Mouse (Mus musculus): ENCODE results near the gene Cabp1. TPM values are rescaled to one million over a fixed set of nuclear protein-coding genes. Genes with fewer than 3 reads are reported as not detected.

The Cabp1 gene
- polyA plus RNA-seq, 1 experiment from 2014 or later, result 5.3 TPM

GRCm38 (mm10) chr5:115144471-115144870, 49.7 kb downstream of the Cabp1 start:
- H3K27me3 ChIP-seq (ENCODE audit: control insufficient read depth, insufficient read depth, low read depth, low read length), result no peaks in the 10 kb centered on the region
- no peak overlapping the region for H3K27ac ChIP-seq (ENCODE audit: low read length)
- H3K9me3 ChIP-seq (replicated peaks; ENCODE audit: control insufficient read depth, low read length, poor library complexity, severe bottlenecking), result no peaks in the 10 kb centered on the region
- 78% methylated on average over 6 of the region's 6 CpGs for WGBS
- H3K4me1 ChIP-seq (ENCODE audit: control insufficient read depth, insufficient read depth, low read length), result no peaks in the 10 kb centered on the region; the same call in 1 of the 2 replicates
- no peak overlapping the region for H3K4me3 ChIP-seq (ENCODE audit: low read depth, low read length)
- no peak for ATAC-seq
- H3K36me3 ChIP-seq (ENCODE audit: control insufficient read depth, insufficient read depth, low read length), result peaks cover 23% of the 10 kb centered on the region
- no peak overlapping the region for H3K4me2 ChIP-seq (ENCODE audit: low read length)
- H3K9ac ChIP-seq (ENCODE audit: low read depth, low read length), result no peak overlapping the region

DNA sequence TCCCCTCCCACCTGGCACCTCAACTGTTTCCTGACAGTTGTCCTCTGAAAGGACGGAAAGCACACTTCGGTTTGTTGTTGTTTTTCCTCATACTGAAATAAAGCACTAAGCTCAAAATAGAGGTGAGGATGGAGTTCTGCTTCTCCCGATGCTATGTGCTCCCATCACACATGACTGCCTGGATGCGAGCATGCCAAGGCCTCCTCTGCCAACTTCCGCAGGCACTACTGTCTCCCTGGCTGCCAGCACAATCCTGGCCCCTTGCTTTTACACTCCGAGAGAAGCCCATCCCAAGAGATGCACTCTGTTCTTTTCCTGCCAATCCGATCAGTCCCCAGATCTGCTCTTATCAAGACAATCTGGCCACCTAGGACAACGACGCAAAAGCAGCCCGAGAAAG, 50.6 kb downstream of the Cabp1 start:
- ATAC-seq, result 0 out of 2 replicates have a peak, but pooled peaks have one; percentile 56
- WGBS, result 77% methylated on average over 10 of the region's 10 CpGs
- Histone ChIP-seq H3K9me3 (replicated peaks; ENCODE audit: control insufficient read depth, low read length, poor library complexity, severe bottlenecking) (no peaks in the 10 kb centered on the region), H3K27me3 (ENCODE audit: control insufficient read depth, insufficient read depth, low read depth, low read length) (no peaks in the 10 kb centered on the region), H3K9ac (ENCODE audit: low read depth, low read length) (no peak overlapping the region), H3K27ac (ENCODE audit: low read length) (no peak overlapping the region), H3K4me2 (ENCODE audit: low read length) (no peak overlapping the region), H3K4me3 (ENCODE audit: low read depth, low read length) (no peak overlapping the region), H3K4me1 (ENCODE audit: control insufficient read depth, insufficient read depth, low read length) (no peaks in the 10 kb centered on the region; the same call in 1 of the 2 replicates), H3K36me3 (ENCODE audit: control insufficient read depth, insufficient read depth, low read length) (peaks cover 19% of the 10 kb centered on the region)

DNA sequence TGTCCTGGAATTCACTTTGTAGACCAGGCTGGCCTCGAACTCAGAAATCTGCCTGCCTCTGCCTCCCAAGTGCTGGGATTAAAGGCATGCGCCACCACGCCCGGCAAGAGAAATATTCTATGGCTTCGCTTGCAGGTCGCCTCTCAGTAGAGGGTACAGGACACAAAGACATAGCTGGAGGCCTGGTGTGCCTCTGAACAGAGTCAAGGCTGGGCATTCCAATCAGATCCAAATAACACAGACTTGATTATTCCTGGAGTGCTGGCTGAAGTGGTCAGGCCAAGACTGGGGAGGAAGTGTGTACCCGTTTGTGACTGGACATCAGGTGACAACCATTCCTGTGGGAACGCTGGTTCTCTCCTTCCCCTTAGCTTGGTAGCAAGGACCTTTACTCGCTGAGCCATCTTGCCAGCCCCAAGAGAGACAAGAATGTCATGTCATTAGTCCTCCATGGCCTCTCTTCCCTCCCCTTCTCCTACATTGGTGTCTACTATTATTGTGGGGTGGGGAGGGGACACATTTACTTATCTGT, 51.9 kb downstream of the Cabp1 start:
- H3K27me3 ChIP-seq (ENCODE audit: control insufficient read depth, insufficient read depth, low read depth, low read length), result no peaks in the 10 kb centered on the region
- peaks cover 10% of the 10 kb centered on the region for H3K36me3 ChIP-seq (ENCODE audit: control insufficient read depth, insufficient read depth, low read length)
- no peak overlapping the region for H3K9ac ChIP-seq (ENCODE audit: low read depth, low read length)
- H3K4me1 ChIP-seq (ENCODE audit: control insufficient read depth, insufficient read depth, low read length), result no peaks in the 10 kb centered on the region; the same call in 1 of the 2 replicates
- no peak overlapping the region for H3K4me2 ChIP-seq (ENCODE audit: low read length)
- no peak for ATAC-seq
- H3K9me3 ChIP-seq (replicated peaks; ENCODE audit: control insufficient read depth, low read length, poor library complexity, severe bottlenecking), result no peaks in the 10 kb centered on the region
- no peak overlapping the region for H3K27ac ChIP-seq (ENCODE audit: low read length)
- 87% methylated on average over 9 of the region's 9 CpGs for WGBS
- no peak overlapping the region for H3K4me3 ChIP-seq (ENCODE audit: low read depth, low read length)

DNA sequence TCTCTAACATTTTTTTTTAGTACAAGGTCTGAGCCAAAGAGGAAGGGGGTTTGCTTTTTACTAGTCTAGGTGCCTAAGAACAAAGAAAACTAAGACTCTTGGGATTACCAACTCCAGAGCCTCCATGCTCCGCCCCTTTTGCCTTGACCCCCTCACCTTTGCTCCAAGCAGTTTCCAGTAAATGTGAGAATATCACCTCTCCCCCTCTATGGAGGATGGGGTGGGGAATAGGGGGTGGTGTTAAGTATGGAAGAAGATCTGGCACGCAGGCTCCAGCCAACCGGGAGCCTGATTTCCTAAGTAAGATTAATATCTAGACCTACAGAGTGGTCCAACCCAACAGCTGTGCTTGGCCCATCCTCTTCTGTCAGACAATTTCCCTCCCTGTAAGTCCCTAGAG, 53.5 kb downstream of the Cabp1 start:
- Histone ChIP-seq H3K27me3 (ENCODE audit: control insufficient read depth, insufficient read depth, low read depth, low read length) (no peaks in the 10 kb centered on the region), H3K4me1 (ENCODE audit: control insufficient read depth, insufficient read depth, low read length) (no peaks in the 10 kb centered on the region; the same call in 1 of the 2 replicates), H3K9me3 (replicated peaks; ENCODE audit: control insufficient read depth, low read length, poor library complexity, severe bottlenecking) (no peaks in the 10 kb centered on the region), H3K4me3 (ENCODE audit: low read depth, low read length) (no peak overlapping the region), H3K27ac (ENCODE audit: low read length) (no peak overlapping the region), H3K9ac (ENCODE audit: low read depth, low read length) (no peak overlapping the region), H3K4me2 (ENCODE audit: low read length) (no peak overlapping the region), H3K36me3 (ENCODE audit: control insufficient read depth, insufficient read depth, low read length) (peaks cover 3% of the 10 kb centered on the region; the same call in 1 of the 2 replicates)
- ATAC-seq, result no peak
- WGBS, result 73% methylated on average over 3 of the region's 3 CpGs

GRCm38 (mm10) chr5:115139124-115139523, 55.1 kb downstream of the Cabp1 start:
- ATAC-seq, result no peak
- Histone ChIP-seq H3K4me2 (ENCODE audit: low read length) (no peak overlapping the region), H3K36me3 (ENCODE audit: control insufficient read depth, insufficient read depth, low read length) (peaks cover under 1% of the 10 kb centered on the region; the same call in 1 of the 2 replicates), H3K9ac (ENCODE audit: low read depth, low read length) (no peak overlapping the region), H3K4me1 (ENCODE audit: control insufficient read depth, insufficient read depth, low read length) (no peaks in the 10 kb centered on the region; the same call in 1 of the 2 replicates), H3K4me3 (ENCODE audit: low read depth, low read length) (no peak overlapping the region), H3K9me3 (replicated peaks; ENCODE audit: control insufficient read depth, low read length, poor library complexity, severe bottlenecking) (no peaks in the 10 kb centered on the region), H3K27ac (ENCODE audit: low read length) (no peak overlapping the region), H3K27me3 (ENCODE audit: control insufficient read depth, insufficient read depth, low read depth, low read length) (no peaks in the 10 kb centered on the region)
- 74% methylated on average over 4 of the region's 4 CpGs for WGBS

GRCm38 (mm10) chr5:115134234-115135165, 59.7 kb downstream of the Cabp1 start, which contains the start of gene Unc119b:
TSS of gene Unc119b (minus strand) at chr5:115134975.
- ATAC-seq, result peak; percentile 92
- under 1% methylated on average over 64 of the region's 81 CpGs for WGBS
- Histone ChIP-seq H3K4me3 (ENCODE audit: low read depth, low read length) (peak within 1 kb of the TSS; percentile 79), H3K4me1 (ENCODE audit: control insufficient read depth, insufficient read depth, low read length) (peaks cover 18% of the 10 kb centered on the region), H3K4me2 (ENCODE audit: low read length) (peak within 1 kb of the TSS; percentile 62), H3K36me3 (ENCODE audit: control insufficient read depth, insufficient read depth, low read length) (no peaks in the 10 kb centered on the region), H3K27ac (ENCODE audit: low read length) (peak within 1 kb of the TSS; percentile 62), H3K27me3 (ENCODE audit: control insufficient read depth, insufficient read depth, low read depth, low read length) (no peaks in the 10 kb centered on the region), H3K9ac (ENCODE audit: low read depth, low read length) (peak within 1 kb of the TSS; percentile 89), H3K9me3 (replicated peaks; ENCODE audit: control insufficient read depth, low read length, poor library complexity, severe bottlenecking) (no peaks in the 10 kb centered on the region)

GRCm38 (mm10) chr5:115133358-115134066, 60.7 kb downstream of the Cabp1 start:
- 56% methylated on average over 6 of the region's 6 CpGs for whole genome bisulfite sequencing

DNA sequence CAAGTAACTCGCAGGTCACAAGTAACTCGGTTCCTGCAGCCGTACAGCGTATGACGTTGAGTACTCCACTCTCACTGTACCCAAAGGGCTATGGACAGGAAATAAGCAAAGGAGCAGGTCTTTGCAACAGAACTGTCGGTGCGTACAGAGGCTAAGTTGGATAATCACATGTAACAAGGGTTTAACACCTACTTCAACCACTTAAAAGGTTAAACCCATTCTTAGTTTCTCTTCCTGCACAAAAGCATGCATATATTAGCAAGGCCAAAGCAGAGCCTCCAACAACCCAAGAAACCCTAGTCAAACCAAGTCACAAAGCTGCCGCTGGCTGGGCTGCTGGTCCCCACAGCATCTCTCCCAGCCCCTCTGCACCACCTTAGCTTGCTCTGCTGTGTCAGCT, 61.7 kb downstream of the Cabp1 start:
- Histone ChIP-seq H3K27ac (ENCODE audit: low read length) (no peak overlapping the region), H3K36me3 (ENCODE audit: control insufficient read depth, insufficient read depth, low read length) (no peaks in the 10 kb centered on the region), H3K9me3 (replicated peaks; ENCODE audit: control insufficient read depth, low read length, poor library complexity, severe bottlenecking) (no peaks in the 10 kb centered on the region), H3K4me2 (ENCODE audit: low read length) (peak overlapping the region; percentile 62), H3K9ac (ENCODE audit: low read depth, low read length) (no peak overlapping the region), H3K4me1 (ENCODE audit: control insufficient read depth, insufficient read depth, low read length) (peaks cover 18% of the 10 kb centered on the region), H3K4me3 (ENCODE audit: low read depth, low read length) (no peak overlapping the region), H3K27me3 (ENCODE audit: control insufficient read depth, insufficient read depth, low read depth, low read length) (no peaks in the 10 kb centered on the region)
- ATAC-seq, result no peak
- WGBS, result 85% methylated on average over 8 of the region's 8 CpGs

More at GRCm38 (mm10) chr5:115133358-115134066, 60.7 kb downstream of the Cabp1 start:
- Histone ChIP-seq H3K4me1 (ENCODE audit: control insufficient read depth, insufficient read depth, low read length) (peaks cover 18% of the 10 kb centered on the region), H3K9ac (ENCODE audit: low read depth, low read length) (peak overlapping the region; percentile 89), H3K4me2 (ENCODE audit: low read length) (peak overlapping the region; percentile 62), H3K27me3 (ENCODE audit: control insufficient read depth, insufficient read depth, low read depth, low read length) (no peaks in the 10 kb centered on the region), H3K36me3 (ENCODE audit: control insufficient read depth, insufficient read depth, low read length) (no peaks in the 10 kb centered on the region), H3K4me3 (ENCODE audit: low read depth, low read length) (peak overlapping the region; percentile 79), H3K27ac (ENCODE audit: low read length) (no peak overlapping the region), H3K9me3 (replicated peaks; ENCODE audit: control insufficient read depth, low read length, poor library complexity, severe bottlenecking) (no peaks in the 10 kb centered on the region)
- no peak for ATAC-seq

All from midbrain, embryonic 16.5 days (tissue).